Mouse (Mus musculus) hindbrain, embryonic 10.5 days (tissue): Measurements from ENCODE around the gene Ndufb6. TPM values are rescaled to one million over a fixed set of nuclear protein-coding genes. Genes with fewer than 3 reads are reported as not detected.

Experiments
- DNase-seq: peaks from one replicate; pipeline ENCODE4 v3.0.0-alpha.2; 2017; ENCODE audit warnings: low spot score
- H3K27ac ChIP-seq: fragments of 300-500 bp; sonication (generic); 2 replicates; pipeline ENCODE4 v1.5.1; 2016; ENCODE audit warnings: mild to moderate bottlenecking, moderate library complexity
- H3K27me3 ChIP-seq: fragments of 300-500 bp; sonication (generic); 2 replicates; pipeline ENCODE4 v1.6.1; 2016; ENCODE audit warnings: mild to moderate bottlenecking; ENCODE audit not compliant: poor library complexity, insufficient read depth, severe bottlenecking
- H3K36me3 ChIP-seq: fragments of 300-500 bp; sonication (generic); 2 replicates; pipeline ENCODE4 v1.6.1; 2016; ENCODE audit warnings: mild to moderate bottlenecking, moderate library complexity
- H3K4me1 ChIP-seq: fragments of 300-500 bp; sonication (generic); replicated peaks from 2 replicates; pipeline ENCODE4 v1.6.1; 2016; ENCODE audit warnings: mild to moderate bottlenecking
- H3K4me3 ChIP-seq: fragments of 300-500 bp; sonication (generic); 2 replicates; pipeline ENCODE4 v1.5.1; 2016; ENCODE audit warnings: mild to moderate bottlenecking, moderate library complexity
- H3K9me3 ChIP-seq: fragments of 300-500 bp; sonication (generic); 2 replicates; pipeline ENCODE4 v1.6.1; 2016; ENCODE audit warnings: mild to moderate bottlenecking, moderate library complexity
- WGBS: fragments of 180-500 bp; shearing (Covaris S2); methylation state at CpG from one replicate; pipeline ENCODE4 v1.1.7; 2016; 5-methylcytosine and 5-hydroxymethylcytosine counted together
- polyA plus RNA-seq: library from polyadenylated mRNA; unstranded; fragments of >200 nt; fragmentation: Nextera tagmentation; extraction: Ambion mirVana; gene quantifications from 2 replicates; pipeline ENCODE4 v1.2.1, GENCODE M21; 2016

The Ndufb6 gene
- polyA plus RNA-seq, 1 experiment from 2014 or later = 344 TPM

- H3K9me3 ChIP-seq = no peaks in the 10 kb centered on the region
- no peak overlapping the region for H3K4me3 ChIP-seq
- H3K27me3 ChIP-seq = no peaks in the 10 kb centered on the region
- no peak for DNase-seq
- peaks cover 10% of the 10 kb centered on the region for H3K4me1 ChIP-seq
- H3K36me3 ChIP-seq = no peaks in the 10 kb centered on the region
- WGBS = 37% methylated on average over 14 of the region's 14 CpGs
- H3K27ac ChIP-seq = no peak overlapping the region
Observed at GRCm38 (mm10) chr4:40221004-40221760, 58.0 kb downstream of the Ndufb6 start.

Other genes with a start within 250 kb of the Ndufb6 start
- gene Aco1, start 136.3 kb downstream of the Ndufb6 start, polyA plus RNA-seq = 54.9 and 56.2 TPM in 2 replicates
- gene Ddx58, start 39.6 kb downstream of the Ndufb6 start, polyA plus RNA-seq = 2.1 and 4.2 TPM in 2 replicates
- 26.0 and 26.6 TPM in 2 replicates for gene Smim27, start 9.8 kb downstream of the Ndufb6 start, polyA plus RNA-seq
- 38.4 and 45.2 TPM in 2 replicates for gene Topors, start 9.6 kb downstream of the Ndufb6 start, polyA plus RNA-seq
- gene Tmem215, start 192.8 kb upstream of the Ndufb6 start, polyA plus RNA-seq = 0.25 and 0.61 TPM in 2 replicates